Mouse (Mus musculus): ENCODE measurements around the gene Abr. TPM values are rescaled to one million over a fixed set of nuclear protein-coding genes. Genes with fewer than 3 reads are reported as not detected.

Gene Abr
- polyA plus RNA-seq, 1 experiment, result 8.5 TPM

- Histone ChIP-seq H3K9me3 (no peaks in the 10 kb centered on the region), H3K4me1 (peaks cover 23% of the 10 kb centered on the region), H3K36me3 (replicated peaks; ENCODE audit: low read length) (no peaks in the 10 kb centered on the region), H3K27me3 (replicated peaks) (peaks cover 34% of the 10 kb centered on the region), H3K4me3 (replicated peaks) (no peak overlapping the region)
- TF ChIP-seq GATA1 (IDR thresholded peaks at IDR 0.05; ENCODE audit: borderline replicate concordance, low read length) (no peak), FLI1 (IDR thresholded peaks at IDR 0.05; ENCODE audit: low read length) (no peak)
Observed at GRCm38 (mm10) chr11:76487024-76487423, 135.1 kb downstream of the Abr start.

GRCm38 (mm10) chr11:76484033-76484432, 138.1 kb downstream of the Abr start:
- TF ChIP-seq FLI1 (IDR thresholded peaks at IDR 0.05; ENCODE audit: low read length), result no peak
- no peak for TF ChIP-seq GATA1 (IDR thresholded peaks at IDR 0.05; ENCODE audit: borderline replicate concordance, low read length)
- peaks cover 49% of the 10 kb centered on the region for H3K4me1 ChIP-seq

GRCm38 (mm10) chr11:76483171-76483727, 138.9 kb downstream of the Abr start:
- Histone ChIP-seq H3K36me3 (replicated peaks; ENCODE audit: low read length) (peaks cover 8% of the 10 kb centered on the region), H3K27me3 (replicated peaks) (peaks cover 15% of the 10 kb centered on the region), H3K4me3 (replicated peaks) (peak overlapping the region; percentile 47), H3K9me3 (no peaks in the 10 kb centered on the region), H3K4me1 (peaks cover 57% of the 10 kb centered on the region)
- TF ChIP-seq GATA1 (IDR thresholded peaks at IDR 0.05; ENCODE audit: borderline replicate concordance, low read length), result no peak
- TF ChIP-seq FLI1 (IDR thresholded peaks at IDR 0.05; ENCODE audit: low read length), result no peak

More at GRCm38 (mm10) chr11:76484033-76484432, 138.1 kb downstream of the Abr start:
- no peaks in the 10 kb centered on the region for H3K9me3 ChIP-seq
- peaks cover 15% of the 10 kb centered on the region for H3K27me3 ChIP-seq (replicated peaks)
- H3K36me3 ChIP-seq (replicated peaks; ENCODE audit: low read length), result peaks cover under 1% of the 10 kb centered on the region
- no peak overlapping the region for H3K4me3 ChIP-seq (replicated peaks)

GRCm38 (mm10) chr11:76482697-76483096, 139.4 kb downstream of the Abr start:
- TF ChIP-seq GATA1 (IDR thresholded peaks at IDR 0.05; ENCODE audit: borderline replicate concordance, low read length), result no peak
- no peak for TF ChIP-seq FLI1 (IDR thresholded peaks at IDR 0.05; ENCODE audit: low read length)
- H3K9me3 ChIP-seq, result no peaks in the 10 kb centered on the region
- H3K27me3 ChIP-seq (replicated peaks), result peaks cover 12% of the 10 kb centered on the region
- peak overlapping the region; percentile 47 for H3K4me3 ChIP-seq (replicated peaks)
- peaks cover 8% of the 10 kb centered on the region for H3K36me3 ChIP-seq (replicated peaks; ENCODE audit: low read length)
- H3K4me1 ChIP-seq, result peaks cover 58% of the 10 kb centered on the region

DNA sequence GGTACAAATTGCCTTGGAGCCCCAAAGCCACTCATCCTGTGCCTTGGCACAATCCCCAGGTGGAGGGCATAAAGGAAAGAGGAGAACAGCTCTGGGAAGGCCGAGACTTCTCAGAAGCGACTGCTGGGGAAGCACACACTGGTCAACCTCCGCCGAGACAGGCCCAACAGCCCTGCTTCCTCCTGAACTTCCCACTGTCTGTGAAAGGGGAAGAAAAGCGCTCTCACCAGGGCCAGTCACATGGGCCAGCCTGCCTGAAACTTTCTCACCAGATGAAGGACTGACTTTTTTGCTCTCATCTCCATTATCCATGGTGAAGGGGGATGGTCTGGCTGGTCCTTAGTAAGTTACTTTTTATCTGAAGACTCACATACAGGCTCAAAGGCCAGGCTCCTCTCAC, 139.9 kb downstream of the Abr start:
- Histone ChIP-seq H3K4me1 (peaks cover 64% of the 10 kb centered on the region), H3K36me3 (replicated peaks; ENCODE audit: low read length) (peaks cover 8% of the 10 kb centered on the region), H3K27me3 (replicated peaks) (peaks cover 11% of the 10 kb centered on the region), H3K4me3 (replicated peaks) (peak overlapping the region; percentile 15), H3K9me3 (no peaks in the 10 kb centered on the region)
- no peak for TF ChIP-seq GATA1 (IDR thresholded peaks at IDR 0.05; ENCODE audit: borderline replicate concordance, low read length)
- TF ChIP-seq FLI1 (IDR thresholded peaks at IDR 0.05; ENCODE audit: low read length), result no peak

DNA sequence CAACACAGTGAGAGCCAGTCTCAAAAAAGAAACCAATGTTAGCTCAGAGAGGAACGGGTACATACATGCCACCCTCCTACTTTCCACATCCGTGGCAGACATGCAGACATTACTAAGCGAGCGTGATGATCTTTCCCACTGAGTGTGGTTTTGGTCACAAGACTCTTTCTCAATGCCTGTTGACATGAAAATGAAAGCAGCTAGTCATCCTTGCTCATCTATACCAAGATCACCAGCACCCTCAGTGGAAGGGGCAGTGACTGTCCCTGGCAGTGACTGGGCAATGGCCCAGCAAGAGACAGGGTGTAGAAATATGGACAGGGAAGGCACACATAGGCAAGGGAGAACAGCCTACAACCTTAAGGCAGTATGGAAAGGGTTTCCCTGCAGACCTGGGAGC, 142.4 kb downstream of the Abr start:
- Histone ChIP-seq H3K4me1 (peaks cover 66% of the 10 kb centered on the region), H3K36me3 (replicated peaks; ENCODE audit: low read length) (peaks cover 8% of the 10 kb centered on the region), H3K27me3 (replicated peaks) (no peaks in the 10 kb centered on the region), H3K4me3 (replicated peaks) (peak overlapping the region; percentile 75), H3K9me3 (no peaks in the 10 kb centered on the region)
- TF ChIP-seq GATA1 (IDR thresholded peaks at IDR 0.05; ENCODE audit: borderline replicate concordance, low read length), result no peak
- TF ChIP-seq FLI1 (IDR thresholded peaks at IDR 0.05; ENCODE audit: low read length), result no peak

- no peak for TF ChIP-seq FLI1 (IDR thresholded peaks at IDR 0.05; ENCODE audit: low read length)
- TF ChIP-seq GATA1 (IDR thresholded peaks at IDR 0.05; ENCODE audit: borderline replicate concordance, low read length), result no peak
- peaks cover 66% of the 10 kb centered on the region for H3K4me1 ChIP-seq
- H3K27me3 ChIP-seq (replicated peaks), result no peaks in the 10 kb centered on the region
- no peaks in the 10 kb centered on the region for H3K9me3 ChIP-seq
- H3K36me3 ChIP-seq (replicated peaks; ENCODE audit: low read length), result peaks cover 8% of the 10 kb centered on the region
- H3K4me3 ChIP-seq (replicated peaks), result peak overlapping the region; percentile 75
Observed at GRCm38 (mm10) chr11:76478676-76479655, 143.1 kb downstream of the Abr start.

GRCm38 (mm10) chr11:76477095-76477525, 145.0 kb downstream of the Abr start:
- H3K4me1 ChIP-seq, result peaks cover 48% of the 10 kb centered on the region

GRCm38 (mm10) chr11:76476376-76477094, 145.6 kb downstream of the Abr start:
- Histone ChIP-seq H3K9me3 (no peaks in the 10 kb centered on the region), H3K4me1 (peaks cover 43% of the 10 kb centered on the region), H3K27me3 (replicated peaks) (peaks cover 2% of the 10 kb centered on the region), H3K36me3 (replicated peaks; ENCODE audit: low read length) (peaks cover 8% of the 10 kb centered on the region), H3K4me3 (replicated peaks) (no peak overlapping the region)
- TF ChIP-seq FLI1 (IDR thresholded peaks at IDR 0.05; ENCODE audit: low read length) (no peak), GATA1 (IDR thresholded peaks at IDR 0.05; ENCODE audit: borderline replicate concordance, low read length) (no peak)

More at GRCm38 (mm10) chr11:76477095-76477525, 145.0 kb downstream of the Abr start:
- no peaks in the 10 kb centered on the region for H3K9me3 ChIP-seq
- H3K27me3 ChIP-seq (replicated peaks), result peaks cover 2% of the 10 kb centered on the region
- no peak overlapping the region for H3K4me3 ChIP-seq (replicated peaks)
- no peak for TF ChIP-seq GATA1 (IDR thresholded peaks at IDR 0.05; ENCODE audit: borderline replicate concordance, low read length)
- no peak for TF ChIP-seq FLI1 (IDR thresholded peaks at IDR 0.05; ENCODE audit: low read length)
- peaks cover 8% of the 10 kb centered on the region for H3K36me3 ChIP-seq (replicated peaks; ENCODE audit: low read length)

Data from megakaryocyte, embryonic 14.5 days (primary cell).